Mouse (Mus musculus) bone marrow, adult 2 months (tissue): ENCODE data around the gene Cpne5. TPM values are rescaled to one million over a fixed set of nuclear protein-coding genes. Genes with fewer than 3 reads are reported as not detected.

Experiments used
- H3K27ac ChIP-seq: fragments of 200-500 bp; 2 replicates; pipeline ENCODE4 v1.5.1; 2012; ENCODE audit warnings: low read depth, mild to moderate bottlenecking, control low read depth, inconsistent platforms, low read length; ENCODE audit not compliant: control insufficient read depth, poor library complexity, insufficient read depth
- H3K4me1 ChIP-seq: fragments of 200-500 bp; 2 replicates; pipeline ENCODE4 v1.6.1; 2011; ENCODE audit warnings: low read length; ENCODE audit not compliant: control insufficient read depth, insufficient read depth
- H3K4me3 ChIP-seq: fragments of 200-500 bp; replicated peaks from 2 replicates; pipeline ENCODE3; 2011; ENCODE audit warnings: mild to moderate bottlenecking, low read depth, low read length, control low read depth; ENCODE audit not compliant: control insufficient read depth
- CTCF ChIP-seq: fragments of 200-500 bp; IDR thresholded peaks from 2 replicates; pipeline ENCODE4 v1.5.1; 2011; ENCODE audit warnings: low read length, control low read depth; ENCODE audit not compliant: control insufficient read depth, insufficient read depth
- POLR2A ChIP-seq: fragments of 200-500 bp; IDR thresholded peaks from 2 replicates; pipeline ENCODE4 v1.6.1; 2011; ENCODE audit warnings: low read depth, mild to moderate bottlenecking, control low read depth, low read length, borderline replicate concordance; ENCODE audit not compliant: control insufficient read depth
- WGBS: fragments of 180-500 bp; shearing (Covaris S2); methylation state at CpG from one replicate; pipeline ENCODE4 v1.1.7; 2018; 5-methylcytosine and 5-hydroxymethylcytosine counted together
- polyA plus RNA-seq: library from polyadenylated mRNA; stranded (reverse); fragments of >200 nt; gene quantifications from 2 replicates; pipeline ENCODE4 v1.2.4, GENCODE M21; 2011; ENCODE audit warnings: low replicate concordance; ENCODE audit not compliant: missing spikeins, insufficient read depth, insufficient read length

Cpne5 gene
- polyA plus RNA-seq, 1 experiment, result 0.50 TPM

DNA sequence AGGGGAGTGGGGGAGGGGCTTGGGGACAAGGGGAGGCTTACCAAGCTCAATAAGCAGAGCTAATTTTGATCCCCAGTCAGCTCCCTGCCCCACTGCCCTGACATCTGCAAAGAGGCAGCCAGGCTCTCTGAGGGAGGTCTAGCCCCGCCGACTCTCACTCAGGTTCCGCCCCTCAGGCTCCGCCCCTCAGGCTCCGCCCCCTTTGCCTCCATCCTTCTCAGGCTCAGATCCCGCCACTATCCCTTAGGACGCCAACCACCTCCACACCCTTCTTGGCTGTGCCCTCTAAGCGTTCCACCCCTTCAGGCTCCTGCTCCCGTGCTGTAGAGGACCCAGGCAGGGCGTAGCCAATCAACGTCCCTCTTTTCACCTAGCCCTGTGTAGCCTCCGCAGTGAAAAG is 49.0 kb downstream of the Cpne5 start:
- Histone ChIP-seq H3K4me1 (peaks cover 3% of the 10 kb centered on the region), H3K27ac (no peak overlapping the region), H3K4me3 (no peak overlapping the region)
- WGBS, result 27% methylated on average over 12 of the region's 12 CpGs
- TF ChIP-seq POLR2A, result no peak
- no peak for TF ChIP-seq CTCF

DNA sequence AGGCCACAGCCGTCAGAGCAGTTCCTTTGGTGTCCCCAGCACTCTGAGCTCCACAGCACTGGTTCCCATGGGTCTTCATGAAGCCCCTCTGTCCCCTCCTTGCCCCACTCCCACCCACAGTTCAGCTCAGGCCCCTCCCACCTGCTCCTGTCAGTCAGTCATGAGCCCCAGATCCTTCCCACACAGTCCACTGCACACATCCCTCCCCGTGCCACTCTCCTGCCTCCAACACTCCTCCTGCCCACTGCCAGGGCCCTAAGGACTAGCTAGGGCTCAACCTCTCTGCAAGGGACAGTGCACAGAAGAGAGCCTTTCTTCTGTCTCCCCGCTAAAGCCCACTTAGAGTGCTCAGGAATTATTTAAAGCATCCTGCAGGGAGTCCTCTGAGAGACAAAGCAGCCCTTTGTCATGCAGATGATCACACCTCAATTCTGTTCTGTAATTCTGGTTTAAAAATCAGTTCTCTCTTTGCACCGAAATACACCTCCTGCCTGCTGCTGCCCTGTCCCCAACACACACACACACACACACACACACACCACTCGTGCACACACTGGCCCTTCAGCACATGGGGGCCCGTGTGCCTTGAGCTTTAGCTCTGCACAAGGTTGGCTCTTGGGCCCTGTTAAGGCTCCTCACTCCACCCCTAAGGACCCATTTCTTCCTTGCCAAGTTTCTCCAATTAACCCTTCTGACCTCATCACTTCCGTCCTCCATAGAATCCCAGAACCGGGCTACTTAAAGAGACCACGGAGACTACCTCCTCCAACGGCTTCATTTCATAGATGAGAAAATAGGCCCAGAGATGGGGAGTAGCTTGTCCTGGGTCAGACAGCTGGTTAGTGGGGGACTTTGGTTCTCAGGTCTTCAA is 50.7 kb downstream of the Cpne5 start:
- TF ChIP-seq POLR2A, result no peak
- TF ChIP-seq CTCF, result no peak
- WGBS, result 76% methylated on average over 10 of the region's 10 CpGs

DNA sequence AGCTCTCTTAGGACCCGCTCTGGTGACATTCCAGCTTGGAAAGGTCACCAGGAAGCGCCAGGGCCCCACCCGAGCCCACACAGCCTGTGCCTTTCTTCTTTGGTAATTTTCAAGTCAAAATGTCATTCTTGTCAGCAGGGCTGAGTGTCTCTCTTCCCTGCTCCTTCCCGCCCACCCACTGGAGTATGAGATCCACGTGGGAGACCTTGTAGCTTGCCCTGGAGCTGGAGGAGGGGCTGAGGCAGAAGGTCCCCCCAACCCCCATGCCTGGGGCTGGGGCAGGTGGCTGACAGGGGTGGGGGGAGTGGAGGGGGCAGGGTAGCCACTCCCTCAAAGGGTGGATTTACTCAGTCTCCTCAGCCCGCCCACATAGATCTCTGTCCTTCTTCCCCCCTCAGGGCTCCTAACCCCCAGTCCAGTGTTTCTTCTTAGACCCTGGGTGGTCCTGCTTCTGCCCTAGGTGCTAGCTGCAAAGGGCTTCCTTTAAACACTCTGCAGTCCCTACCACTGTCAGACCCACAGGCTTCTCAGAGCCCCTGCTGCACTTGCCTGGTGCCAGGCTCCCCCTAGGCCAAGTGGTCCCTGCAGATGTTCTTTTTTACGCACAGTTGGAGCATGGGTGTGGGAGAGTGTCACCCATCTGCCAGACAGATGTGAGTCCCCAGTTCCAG is 52.5 kb downstream of the Cpne5 start:
- H3K4me1 ChIP-seq, result peaks cover 3% of the 10 kb centered on the region
- TF ChIP-seq POLR2A (no peak), CTCF (no peak)
- 74% methylated on average over 7 of the region's 7 CpGs for WGBS

More for the DNA sequence above, 50.7 kb downstream of the Cpne5 start:
- peaks cover 3% of the 10 kb centered on the region for H3K4me1 ChIP-seq
- H3K4me3 ChIP-seq, result no peak overlapping the region
- H3K27ac ChIP-seq, result no peak overlapping the region

DNA sequence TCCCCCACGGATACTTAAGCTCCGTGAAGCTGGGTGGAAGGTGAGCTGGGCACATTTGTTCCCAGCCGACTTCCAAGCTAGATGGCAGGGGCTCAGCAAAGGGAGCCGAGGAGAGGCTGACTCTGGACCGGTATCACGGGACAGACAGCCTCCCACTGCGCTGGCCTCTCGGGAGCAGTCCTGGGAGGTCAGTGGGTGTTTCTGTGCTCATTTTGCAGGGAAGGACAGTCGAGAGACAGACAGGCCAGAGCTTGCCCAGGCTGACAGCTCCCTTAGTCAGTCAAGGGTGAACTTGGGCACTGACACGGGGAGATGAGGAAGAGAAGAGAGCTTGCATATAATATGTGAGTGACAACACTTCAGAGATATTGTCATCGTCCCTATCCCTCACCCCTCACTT is 54.8 kb downstream of the Cpne5 start:
- H3K4me1 ChIP-seq, result peaks cover 3% of the 10 kb centered on the region
- H3K27ac ChIP-seq, result no peak overlapping the region
- no peak for TF ChIP-seq POLR2A
- no peak for TF ChIP-seq CTCF
- no peak overlapping the region for H3K4me3 ChIP-seq
- 85% methylated on average over 11 of the region's 11 CpGs for whole genome bisulfite sequencing

More for the DNA sequence above, 52.5 kb downstream of the Cpne5 start:
- Histone ChIP-seq H3K4me3 (no peak overlapping the region), H3K27ac (no peak overlapping the region)

DNA sequence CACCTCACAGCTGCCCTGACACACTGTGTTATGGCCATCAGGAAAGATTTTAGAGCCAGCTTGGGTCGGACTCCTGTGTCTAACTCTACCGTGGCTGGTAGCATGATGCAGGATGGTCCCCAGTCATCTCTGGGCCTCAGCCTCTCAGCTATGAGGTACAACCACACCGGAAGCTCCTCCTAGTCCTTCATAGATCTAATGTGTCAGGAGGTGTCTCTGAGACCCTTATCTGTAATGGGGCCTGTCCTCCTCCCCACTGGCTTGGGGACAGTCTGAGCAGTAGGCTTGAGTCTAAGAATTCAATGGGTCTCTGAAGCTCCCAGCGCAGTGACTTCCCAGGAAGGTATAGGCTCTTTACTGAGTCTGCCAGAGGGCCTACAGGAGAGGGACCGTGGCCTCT is 56.2 kb downstream of the Cpne5 start:
- H3K4me3 ChIP-seq, result no peak overlapping the region
- no peak overlapping the region for H3K27ac ChIP-seq
- no peak for TF ChIP-seq CTCF
- no peak for TF ChIP-seq POLR2A
- 71% methylated on average over 5 of the region's 5 CpGs for WGBS
- H3K4me1 ChIP-seq, result peaks cover 3% of the 10 kb centered on the region

DNA sequence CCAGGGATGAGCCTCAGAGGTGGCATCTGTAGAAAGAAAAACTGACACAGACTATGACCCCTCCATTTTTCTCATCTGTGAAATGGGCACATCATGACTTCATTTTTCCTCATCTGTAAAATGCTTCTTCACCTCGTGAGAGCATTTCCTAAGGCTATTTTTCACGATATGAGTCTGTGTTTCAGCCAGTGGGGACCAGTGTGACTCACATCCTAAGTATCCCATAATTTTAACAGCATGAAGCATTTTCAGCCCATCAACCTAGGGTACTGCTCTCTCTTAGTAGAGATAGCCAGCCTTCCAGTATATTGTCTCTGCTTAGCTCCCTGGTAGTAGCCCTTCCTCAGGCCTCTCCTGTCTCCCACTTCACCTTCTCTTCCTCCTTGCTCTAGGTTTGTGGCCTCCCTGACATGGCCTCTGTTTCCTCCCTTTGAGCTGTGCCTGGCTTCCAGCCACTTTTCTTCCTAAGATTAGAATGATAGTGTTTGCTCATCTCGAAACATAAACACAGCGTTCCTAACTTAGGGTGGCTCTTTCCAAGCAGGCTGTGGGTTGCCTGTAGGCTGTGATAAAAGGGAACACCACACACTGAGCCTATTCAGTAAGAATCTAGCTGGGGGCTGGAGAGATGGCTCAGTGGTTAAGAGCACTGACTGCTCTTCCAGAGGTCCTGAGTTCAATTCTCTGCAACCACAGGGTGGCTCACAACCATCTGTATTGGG is 57.4 kb downstream of the Cpne5 start:
- H3K4me1 ChIP-seq, result no peaks in the 10 kb centered on the region; the same call in 1 of the 2 replicates

DNA sequence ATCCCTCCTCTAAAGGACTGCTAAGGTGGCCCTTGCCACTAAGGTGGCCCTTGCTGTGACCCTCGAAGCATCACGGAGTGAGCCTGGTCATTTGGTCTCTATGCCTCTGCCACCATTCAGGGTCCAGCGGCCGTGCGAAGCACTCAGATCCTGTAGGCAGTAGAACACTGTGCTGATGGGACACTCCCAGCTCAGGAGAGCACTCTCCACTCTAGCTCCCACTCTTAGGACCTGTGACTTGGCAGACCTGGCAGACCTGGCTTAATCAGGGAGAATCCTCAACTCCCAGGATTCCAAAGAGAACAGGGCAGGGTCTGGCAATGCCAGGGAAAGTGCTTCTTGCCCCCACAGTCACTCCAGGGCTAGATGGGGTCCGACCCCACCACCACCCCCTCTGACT is 58.0 kb downstream of the Cpne5 start:
- TF ChIP-seq CTCF (no peak), POLR2A (no peak)
- Histone ChIP-seq H3K4me1 (no peaks in the 10 kb centered on the region; the same call in 1 of the 2 replicates), H3K27ac (no peak overlapping the region), H3K4me3 (no peak overlapping the region)
- WGBS, result 85% methylated on average over 6 of the region's 6 CpGs

More for the DNA sequence above, 57.4 kb downstream of the Cpne5 start:
- no peak overlapping the region for H3K4me3 ChIP-seq
- H3K27ac ChIP-seq, result no peak overlapping the region
- 47% methylated on average over 4 of the region's 4 CpGs for WGBS
- TF ChIP-seq POLR2A (no peak), CTCF (no peak)

DNA sequence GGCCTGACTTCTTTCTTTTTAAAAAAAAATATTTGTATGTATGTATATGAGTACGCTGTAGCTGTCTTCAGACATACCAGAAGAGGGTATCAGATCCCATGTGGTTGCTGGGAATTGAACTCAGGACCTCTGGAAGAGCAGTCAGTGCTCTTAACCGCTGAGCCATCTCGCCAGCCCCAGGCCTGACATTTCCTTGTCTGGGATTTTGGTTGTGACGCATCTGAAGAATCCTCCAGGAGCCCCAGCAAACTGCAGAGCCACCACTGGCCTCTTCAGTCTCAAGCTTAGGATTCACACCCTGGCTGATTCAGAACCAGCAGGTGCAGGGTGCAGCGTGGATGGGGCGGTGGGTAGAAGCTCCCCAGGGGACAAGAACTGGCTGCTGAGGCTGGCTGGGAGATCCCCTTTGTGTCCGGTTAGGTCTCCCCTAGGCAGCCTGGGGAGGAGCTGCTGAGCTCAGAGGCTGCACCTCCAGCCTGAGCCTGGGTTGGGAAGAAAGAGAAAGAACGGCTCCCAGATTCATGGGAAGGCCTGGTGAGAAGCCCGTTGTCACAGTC is 59.4 kb downstream of the Cpne5 start:
- TF ChIP-seq POLR2A (no peak), CTCF (no peak)
- no peaks in the 10 kb centered on the region; the same call in 1 of the 2 replicates for H3K4me1 ChIP-seq
- no peak overlapping the region for H3K4me3 ChIP-seq
- 76% methylated on average over 9 of the region's 9 CpGs for WGBS
- no peak overlapping the region for H3K27ac ChIP-seq
